Mouse (Mus musculus) testis, adult 2 months (tissue): ENCODE measurements around the gene Phf10. TPM values are rescaled to one million over a fixed set of nuclear protein-coding genes. Genes with fewer than 3 reads are reported as not detected.
"Not testable (repeated sequence)": the region's sequence is repeated elsewhere in the genome, so short reads cannot be mapped to it uniquely, and the experiment has no call there.

Source experiments
- H3K27ac ChIP-seq: fragments of 200-500 bp; 2 replicates; pipeline ENCODE4 v1.5.1; 2012; ENCODE audit warnings: low read depth, low read length; ENCODE audit not compliant: control insufficient read depth, insufficient read depth
- H3K27me3 ChIP-seq: fragments of 200-500 bp; 2 replicates; pipeline ENCODE4 v1.6.1; 2012; ENCODE audit warnings: mild to moderate bottlenecking, low read length, moderate library complexity; ENCODE audit not compliant: control insufficient read depth, insufficient read depth
- H3K36me3 ChIP-seq: fragments of 200-500 bp; 2 replicates; pipeline ENCODE4 v1.6.1; 2012; ENCODE audit warnings: mild to moderate bottlenecking, low read length; ENCODE audit not compliant: control insufficient read depth, insufficient read depth
- H3K4me1 ChIP-seq: fragments of 200-500 bp; 2 replicates; pipeline ENCODE4 v1.6.1; 2012; ENCODE audit warnings: low read length; ENCODE audit not compliant: control insufficient read depth, insufficient read depth
- H3K4me3 ChIP-seq: fragments of 200-500 bp; 2 replicates; pipeline ENCODE4 v1.5.1; 2012; ENCODE audit warnings: low read depth, mild to moderate bottlenecking, low read length, moderate library complexity, mixed read lengths; ENCODE audit not compliant: control insufficient read depth
- CTCF ChIP-seq: fragments of 200-500 bp; IDR thresholded peaks from 2 replicates; pipeline ENCODE4 v1.5.1; 2012; ENCODE audit warnings: low read depth, mild to moderate bottlenecking, inconsistent platforms, low read length, moderate library complexity; ENCODE audit not compliant: control insufficient read depth, insufficient read depth, insufficient replicate concordance
- POLR2A ChIP-seq: fragments of 200-500 bp; IDR thresholded peaks from 2 replicates; pipeline ENCODE4 v1.6.1; 2012; ENCODE audit warnings: low read depth, mild to moderate bottlenecking, inconsistent platforms, low read length, moderate library complexity; ENCODE audit not compliant: control insufficient read depth
- polyA plus RNA-seq: library from polyadenylated mRNA; depleted of rRNA; stranded (reverse); fragments of >200 nt; gene quantifications from 2 replicates; pipeline ENCODE4 v1.2.3, GENCODE M21; 2012; rRNA removed

Phf10 gene
- polyA plus RNA-seq, 1 experiment: 101 TPM

DNA sequence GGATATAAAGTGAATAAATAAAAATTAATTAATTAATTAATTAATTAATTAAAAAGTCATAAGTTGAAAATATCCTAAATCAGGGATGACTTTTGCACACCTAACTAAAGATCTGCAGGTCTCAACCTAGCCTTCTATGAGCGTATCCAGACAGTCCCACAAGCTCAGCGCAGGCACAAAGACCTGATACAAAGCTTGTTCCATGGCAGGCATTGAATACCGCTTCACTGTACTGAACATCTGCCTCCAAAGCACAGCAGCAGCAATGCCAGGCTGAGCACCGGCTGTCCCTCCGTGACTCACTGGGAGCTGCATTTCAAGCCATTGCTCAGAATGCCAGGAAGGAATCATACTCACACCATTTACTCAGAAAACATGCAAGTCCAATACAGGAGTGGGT is 50.3 kb downstream of the Phf10 start:
- Histone ChIP-seq H3K27ac (no peak overlapping the region), H3K27me3 (no peaks in the 10 kb centered on the region), H3K36me3 (no peaks in the 10 kb centered on the region; the same call in 1 of the 2 replicates), H3K4me1 (no peaks in the 10 kb centered on the region), H3K4me3 (no peak overlapping the region)
- TF ChIP-seq POLR2A: no peak
- TF ChIP-seq CTCF: no peak

DNA sequence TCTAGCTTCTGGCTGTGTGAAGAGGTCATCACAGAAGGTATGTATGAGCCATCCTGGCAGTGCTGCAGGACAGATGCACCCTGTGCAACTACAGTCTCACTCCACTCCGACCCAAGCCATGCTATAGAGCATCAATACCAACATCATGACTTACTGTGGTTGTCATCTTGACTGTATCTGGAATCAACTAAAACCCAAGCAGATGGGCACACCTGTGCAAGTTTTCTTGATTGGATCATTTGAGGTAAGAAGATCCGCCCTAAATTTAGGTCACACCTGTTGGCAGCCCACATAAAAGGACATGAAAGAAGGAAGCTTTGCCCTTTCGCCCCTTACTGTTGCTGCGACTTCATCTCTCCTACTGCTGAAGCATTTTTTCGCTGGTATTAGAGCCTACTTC is 51.7 kb downstream of the Phf10 start:
- H3K36me3 ChIP-seq: no peaks in the 10 kb centered on the region; the same call in 1 of the 2 replicates
- no peak overlapping the region for H3K27ac ChIP-seq
- H3K4me3 ChIP-seq: no peak overlapping the region
- H3K4me1 ChIP-seq: no peaks in the 10 kb centered on the region
- H3K27me3 ChIP-seq: no peaks in the 10 kb centered on the region
- TF ChIP-seq CTCF (no peak), POLR2A (no peak)

- no peaks in the 10 kb centered on the region; the same call in 1 of the 2 replicates for H3K36me3 ChIP-seq
- H3K27ac ChIP-seq: no peak overlapping the region
- H3K4me1 ChIP-seq: no peaks in the 10 kb centered on the region
- H3K4me3 ChIP-seq: no peak overlapping the region
- no peaks in the 10 kb centered on the region for H3K27me3 ChIP-seq
- TF ChIP-seq CTCF: no peak
- no peak for TF ChIP-seq POLR2A
Measured at GRCm38 (mm10) chr17:14907136-14907535, 53.9 kb downstream of the Phf10 start.

GRCm38 (mm10) chr17:14906611-14907010 is 54.5 kb downstream of the Phf10 start:
- Histone ChIP-seq H3K36me3 (no peaks in the 10 kb centered on the region; the same call in 1 of the 2 replicates), H3K27ac (no peak overlapping the region), H3K4me1 (no peaks in the 10 kb centered on the region), H3K4me3 (no peak overlapping the region), H3K27me3 (no peaks in the 10 kb centered on the region)
- TF ChIP-seq POLR2A (no peak), CTCF (no peak)

- H3K36me3 ChIP-seq: no peaks in the 10 kb centered on the region; the same call in 1 of the 2 replicates
- no peak overlapping the region for H3K4me3 ChIP-seq
- TF ChIP-seq POLR2A: no peak
- no peak for TF ChIP-seq CTCF
- no peaks in the 10 kb centered on the region for H3K27me3 ChIP-seq
- H3K27ac ChIP-seq: no peak overlapping the region
- H3K4me1 ChIP-seq: no peaks in the 10 kb centered on the region
Measured at GRCm38 (mm10) chr17:14904637-14905265, 56.3 kb downstream of the Phf10 start.

GRCm38 (mm10) chr17:14904206-14904605 is 56.9 kb downstream of the Phf10 start:
- Histone ChIP-seq H3K27me3 (no peaks in the 10 kb centered on the region), H3K36me3 (no peaks in the 10 kb centered on the region; the same call in 1 of the 2 replicates), H3K4me1 (no peaks in the 10 kb centered on the region), H3K4me3 (no peak overlapping the region), H3K27ac (no peak overlapping the region)
- TF ChIP-seq POLR2A (no peak), CTCF (no peak)

DNA sequence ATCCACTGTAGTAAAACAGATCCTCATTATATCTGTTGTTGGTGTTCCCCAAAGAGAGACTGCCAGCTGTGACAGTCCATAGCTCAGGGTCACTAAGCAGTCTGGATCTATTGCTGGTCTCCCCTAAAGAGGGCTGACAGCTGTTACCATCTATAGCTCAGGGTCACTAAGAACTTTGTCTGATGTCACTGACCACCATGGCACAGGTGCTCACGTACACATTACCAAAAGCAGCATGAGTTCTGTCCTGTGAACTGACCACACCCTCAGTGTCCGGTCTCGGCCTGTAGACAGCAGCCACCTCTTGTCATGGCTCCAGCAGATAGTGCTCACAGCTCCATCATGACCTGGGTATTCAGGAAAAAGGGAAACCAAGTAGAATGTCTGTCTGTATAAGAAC is 57.9 kb downstream of the Phf10 start:
- H3K27ac ChIP-seq: no peak overlapping the region
- no peaks in the 10 kb centered on the region for H3K4me1 ChIP-seq
- no peaks in the 10 kb centered on the region for H3K27me3 ChIP-seq
- TF ChIP-seq POLR2A: no peak
- no peak for TF ChIP-seq CTCF
- no peak overlapping the region for H3K4me3 ChIP-seq
- no peaks in the 10 kb centered on the region; the same call in 1 of the 2 replicates for H3K36me3 ChIP-seq

DNA sequence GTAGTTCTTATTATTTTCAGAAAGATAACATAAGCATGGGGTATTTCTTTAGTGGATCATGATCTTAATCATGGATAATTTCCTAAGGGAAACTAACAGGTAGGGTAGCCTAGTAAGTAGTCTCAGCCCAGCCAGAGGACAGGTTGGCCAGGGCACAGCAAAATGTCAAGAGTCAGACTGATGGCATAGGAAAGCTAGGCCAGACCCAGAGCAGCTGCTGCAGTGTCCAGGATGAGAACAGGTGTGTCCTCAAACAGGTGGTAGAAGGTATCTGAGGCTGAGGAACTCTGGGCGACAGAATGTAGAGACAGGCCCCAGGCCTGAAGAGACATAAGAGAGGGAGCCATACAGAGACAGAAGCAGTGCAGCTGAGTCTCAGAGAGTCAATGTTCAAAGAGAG is 62.1 kb downstream of the Phf10 start:
- Histone ChIP-seq H3K27me3 (no peaks in the 10 kb centered on the region), H3K36me3 (no peaks in the 10 kb centered on the region; the same call in 1 of the 2 replicates), H3K4me1 (no peaks in the 10 kb centered on the region), H3K4me3 (no peak overlapping the region), H3K27ac (no peak overlapping the region)
- no peak for TF ChIP-seq POLR2A
- no peak for TF ChIP-seq CTCF

GRCm38 (mm10) chr17:14895058-14895457 is 66.0 kb downstream of the Phf10 start:
- H3K4me3 ChIP-seq, H3K36me3 ChIP-seq, H3K27ac ChIP-seq, H3K4me1 ChIP-seq, H3K27me3 ChIP-seq: not testable (repeated sequence)

Other genes with a start within 250 kb of the Phf10 start
- gene Wdr27, start 18.1 kb downstream of the Phf10 start, polyA plus RNA-seq: 51.5 and 60.1 TPM in 2 replicates
- gene 1600012H06Rik, start 18.1 kb downstream of the Phf10 start, polyA plus RNA-seq: 10.5 and 13.8 TPM in 2 replicates
- gene 9030025P20Rik, start 17.2 kb upstream of the Phf10 start, polyA plus RNA-seq: 11.3 and 12.6 TPM in 2 replicates
- gene Gm3417, start 17.5 kb upstream of the Phf10 start, polyA plus RNA-seq: 680 and 803 TPM in 2 replicates
- 5.1 and 5.4 TPM in 2 replicates for gene Gm3435, start 48.9 kb upstream of the Phf10 start, polyA plus RNA-seq
- gene Ermard, start 79.9 kb upstream of the Phf10 start, polyA plus RNA-seq: 51.0 and 54.6 TPM in 2 replicates
- gene Tcte3, start 80.2 kb upstream of the Phf10 start, polyA plus RNA-seq: 525 and 777 TPM in 2 replicates
- 324 and 366 TPM in 2 replicates for gene Gm3448, start 80.3 kb upstream of the Phf10 start, polyA plus RNA-seq